Comparison of ENCODE assay signal across 8 mouse cellular contexts in the genomic region with DNA sequence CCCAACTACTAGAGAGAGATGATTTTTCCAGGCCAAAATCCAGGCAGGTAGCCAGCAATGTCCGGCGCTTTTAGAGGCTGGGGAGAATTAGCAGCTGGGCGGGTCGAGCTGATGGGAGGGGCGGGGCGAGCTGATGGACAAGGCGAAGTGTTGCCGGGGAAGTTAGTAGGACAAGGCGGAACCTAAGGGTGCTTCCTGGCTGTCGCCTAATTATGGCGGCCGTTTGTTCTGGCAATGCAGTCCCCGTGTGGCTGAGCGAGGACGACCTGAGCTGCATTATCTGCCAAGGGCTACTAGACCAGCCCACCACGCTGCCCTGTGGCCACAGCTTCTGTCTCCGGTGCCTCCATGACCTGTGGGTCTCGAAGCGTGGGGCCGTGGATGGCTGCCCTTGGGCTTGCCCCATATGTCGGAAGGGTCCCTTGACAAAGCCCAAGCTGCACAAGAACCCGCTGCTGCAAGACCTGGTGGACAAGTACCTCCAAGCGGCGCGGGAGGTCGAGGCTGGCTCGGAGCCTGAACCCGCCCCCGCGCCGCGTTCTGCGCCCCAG. TPM values are rescaled to one million over a fixed set of nuclear protein-coding genes. Genes with fewer than 3 reads are reported as not detected.
DNase-seq lines count a peak whose midpoint lies in the region; ATAC-seq and TF ChIP-seq lines count a peak whose summit lies in the region.

A gene (plus strand): TSS at position 147 of the 551 bp plus-strand sequence.

- H3K27ac ChIP-seq in heart, embryonic 11.5 days (ENCODE audit: low read depth, low read length), result peak within 1 kb of the TSS; percentile 89
- H3K27ac ChIP-seq in kidney, embryonic 16.5 days (ENCODE audit: low read length), result peak within 1 kb of the TSS; percentile 91

- DNase-seq in brain, embryonic 18.5 days (ENCODE audit: low read depth, low spot score), result peak; percentile 32
- peak; percentile 89 for DNase-seq in liver
- DNase-seq in monocyte, adult 2 months (ENCODE audit: low read depth in 1 of 2, low spot score in 2 of 2), result peak; percentile 65 to 78
- DNase-seq in spleen, postnatal 14 days (ENCODE audit: low spot score in 2 of 2), result peak; percentile 63 to 76

- peak; percentile 82 for ATAC-seq in heart, embryonic 11.5 days (replicated peaks; ENCODE audit: insufficient number of reproducible peaks, low FRiP score, low TSS enrichment)
- peak; percentile 98 for ATAC-seq in kidney, embryonic 16.5 days (ENCODE audit: low FRiP score, low TSS enrichment)

- TF ChIP-seq CTCF in C2C12 (IDR thresholded peaks at IDR 0.05; ENCODE audit: control insufficient read depth, insufficient read depth, insufficient read length), result no peak

- H3K79me2 ChIP-seq in C2C12 (ENCODE audit: control insufficient read depth, insufficient read depth), result peaks cover 11% of the 10 kb centered on the region

- H3K36me3 ChIP-seq in C2C12 (ENCODE audit: control insufficient read depth, insufficient read depth), result no peaks in the 10 kb centered on the region
- H3K36me3 ChIP-seq in erythroblast, embryonic 14.5 days (ENCODE audit: control insufficient read depth), result no peaks in the 10 kb centered on the region
- no peaks in the 10 kb centered on the region for H3K36me3 ChIP-seq in heart, embryonic 11.5 days (ENCODE audit: control insufficient read depth, insufficient read depth, low read length)
- no peaks in the 10 kb centered on the region for H3K36me3 ChIP-seq in kidney, embryonic 16.5 days (ENCODE audit: insufficient read depth, low read length)

- H3ac ChIP-seq in C2C12 (ENCODE audit: control insufficient read depth, insufficient read length, low read depth), result peak within 1 kb of the TSS; percentile 94

- WGBS in heart, embryonic 11.5 days (ENCODE audit: insufficient replicate concordance), result 4% methylated on average over 33 of the region's 33 CpGs
- 2% methylated on average over 33 of the region's 33 CpGs for WGBS in kidney, embryonic 16.5 days

- no peaks in the 10 kb centered on the region for H3K79me3 ChIP-seq in C2C12 (ENCODE audit: low read depth)

- no peaks in the 10 kb centered on the region for H3K27me3 ChIP-seq in C2C12 (ENCODE audit: control insufficient read depth, insufficient read depth, insufficient read length)
- no peaks in the 10 kb centered on the region for H3K27me3 ChIP-seq in erythroblast, embryonic 14.5 days (ENCODE audit: control insufficient read depth)
- no peaks in the 10 kb centered on the region for H3K27me3 ChIP-seq in heart, embryonic 11.5 days (ENCODE audit: control insufficient read depth, insufficient read depth, low read length)
- no peaks in the 10 kb centered on the region for H3K27me3 ChIP-seq in kidney, embryonic 16.5 days (ENCODE audit: insufficient read depth, low read length)

- H3K4me3 ChIP-seq in C2C12 (ENCODE audit: insufficient read depth, poor library complexity, severe bottlenecking), result peak within 1 kb of the TSS; percentile 95
- peak within 1 kb of the TSS; percentile 86 for H3K4me3 ChIP-seq in erythroblast, embryonic 14.5 days (replicated peaks)
- H3K4me3 ChIP-seq in heart, embryonic 11.5 days (ENCODE audit: low read depth, low read length), result peak within 1 kb of the TSS; percentile 85
- H3K4me3 ChIP-seq in kidney, embryonic 16.5 days (ENCODE audit: low read length), result peak within 1 kb of the TSS; percentile 79

- H3K9ac ChIP-seq in heart, embryonic 11.5 days (ENCODE audit: low read depth, low read length), result peak within 1 kb of the TSS; percentile 89
- H3K9ac ChIP-seq in kidney, embryonic 16.5 days (replicated peaks; ENCODE audit: low read length), result peak within 1 kb of the TSS; percentile 92

- peaks cover 15% of the 10 kb centered on the region for H3K4me1 ChIP-seq in erythroblast, embryonic 14.5 days (ENCODE audit: control insufficient read depth)
- 0 out of 2 replicates have a peak, but pooled peaks cover 2% of the 10 kb centered on the region for H3K4me1 ChIP-seq in heart, embryonic 11.5 days (ENCODE audit: control insufficient read depth, insufficient read depth, low read length)
- H3K4me1 ChIP-seq in kidney, embryonic 16.5 days (ENCODE audit: insufficient read depth, low read length), result peaks cover 9% of the 10 kb centered on the region

- H3K4me2 ChIP-seq in heart, embryonic 11.5 days, result peak within 1 kb of the TSS; percentile 73
- H3K4me2 ChIP-seq in kidney, embryonic 16.5 days (replicated peaks; ENCODE audit: low read depth, low read length), result peak within 1 kb of the TSS; percentile 68

- no peaks in the 10 kb centered on the region; the same call in 1 of the 2 replicates for H3K9me3 ChIP-seq in erythroblast, embryonic 14.5 days (ENCODE audit: control insufficient read depth, low read length)
- H3K9me3 ChIP-seq in heart, embryonic 11.5 days (replicated peaks; ENCODE audit: control insufficient read depth, low read length), result no peaks in the 10 kb centered on the region
- H3K9me3 ChIP-seq in kidney, embryonic 16.5 days (ENCODE audit: low read length), result no peaks in the 10 kb centered on the region

TF ChIP-seq in C2C12, 6 proteins besides CTCF, POLR2A, EP300 and RAD21:
- TF ChIP-seq MYOD1 (IDR thresholded peaks at IDR 0.05; ENCODE audit: control insufficient read depth, insufficient read length, low read depth) (no peak), MYOG (IDR thresholded peaks at IDR 0.05; ENCODE audit: control insufficient read depth, extremely low read depth, insufficient read length) (no peak), FOSL1 (IDR thresholded peaks at IDR 0.05; ENCODE audit: insufficient read depth, low read length, poor library complexity, severe bottlenecking) (no peak), MAX (IDR thresholded peaks at IDR 0.05) (no peak)

RNA-seq across cellular contexts. Expression of the gene that starts here (rescaled TPM):
- polyA plus RNA-seq in C2C12 (2012; fragmentation: generic; extraction: Trizol), result 3.6 TPM
- polyA plus RNA-seq in erythroblast, embryonic 14.5 days (2012), result 0.03 TPM in 1 of 2 replicates, not detected in the other
- polyA plus RNA-seq in heart, embryonic 11.5 days (2014; fragmentation: Nextera tagmentation; extraction: Ambion mirVana), result 6.1 and 8.3 TPM in 2 replicates
- 12.9 and 14.0 TPM in 2 replicates for polyA plus RNA-seq in kidney, embryonic 16.5 days (2015; fragmentation: Nextera tagmentation; extraction: Ambion mirVana)

Comparison
In these comparisons a context has a peak if more than half of its experiments do, and no peak if none do; other contexts are left out.
1. Peak in every context shown above with its lines: DNase-seq, ATAC-seq, H3K4me3 ChIP-seq and H3K27ac ChIP-seq.
2. DNase-seq: peak in every context shown above with its lines; median percentile 89 in liver; 72 in monocyte, adult 2 months; 70 in spleen, postnatal 14 days; 32 in brain, embryonic 18.5 days.